Mouse (Mus musculus): ENCODE results near the gene 4930590J08Rik. TPM values are rescaled to one million over a fixed set of nuclear protein-coding genes. Genes with fewer than 3 reads are reported as not detected.
"Not testable (repeated sequence)": the region's sequence is repeated elsewhere in the genome, so short reads cannot be mapped to it uniquely, and the experiment has no call there.

The 4930590J08Rik gene
- polyA plus RNA-seq, 1 experiment from 2014 or later = 0.72 TPM

GRCm38 (mm10) chr6:91914011-91914410 is 11.4 kb downstream of the 4930590J08Rik start:
- Histone ChIP-seq H3K4me2 (ENCODE audit: low read length) (no peak overlapping the region), H3K27me3 (ENCODE audit: control insufficient read depth, insufficient read depth, low read length) (no peaks in the 10 kb centered on the region), H3K9me3 (ENCODE audit: control insufficient read depth, low read length) (no peaks in the 10 kb centered on the region), H3K4me1 (ENCODE audit: control insufficient read depth in 2 of 2, insufficient read depth in 2 of 2, low read length in 2 of 2) (peaks cover 0 to 2% of the 10 kb centered on the region in 2 experiments; a peak in 1 of 4 replicates), H3K27ac (replicated peaks in 1 of 2; ENCODE audit: control insufficient read depth in 1 of 2, insufficient read depth in 1 of 2, low read depth in 2 of 2, low read length in 2 of 2) (no peak overlapping the region), H3K4me3 (ENCODE audit: control insufficient read depth in 1 of 2, insufficient read depth in 1 of 2, low read depth in 1 of 2, low read length in 2 of 2) (no peak overlapping the region), H3K36me3 (ENCODE audit: control insufficient read depth, insufficient read depth, low read length) (no peaks in the 10 kb centered on the region), H3K9ac (ENCODE audit: low read length) (no peak overlapping the region)
- ATAC-seq (ENCODE audit: insufficient number of reproducible peaks, insufficient read depth, low FRiP score, low read depth) = no peak
- 87% methylated on average over 10 of the region's 10 CpGs for WGBS

DNA sequence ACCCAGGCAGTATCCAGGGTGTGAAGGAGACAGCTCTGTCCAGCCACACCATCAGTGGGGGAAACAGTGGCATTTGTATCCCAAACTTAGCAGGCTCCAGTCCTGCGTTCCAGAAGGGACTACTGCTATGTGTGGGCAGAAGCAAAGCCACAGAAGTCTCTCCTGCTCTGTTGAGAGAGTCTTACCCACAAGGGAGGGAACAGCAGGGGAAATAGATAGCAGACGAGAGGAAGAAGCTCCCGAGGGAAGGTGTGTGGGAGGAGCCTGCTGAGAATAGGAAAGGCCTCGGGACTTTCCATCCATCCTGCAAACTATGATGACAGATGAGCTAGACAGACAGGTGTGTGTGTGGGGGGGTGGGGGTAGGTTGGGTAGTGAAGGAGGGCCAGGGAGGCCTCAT is 14.7 kb downstream of the 4930590J08Rik start:
- H3K4me2 ChIP-seq (ENCODE audit: low read length) = no peak overlapping the region
- no peak overlapping the region for H3K27ac ChIP-seq (replicated peaks in 1 of 2; ENCODE audit: control insufficient read depth in 1 of 2, insufficient read depth in 1 of 2, low read depth in 2 of 2, low read length in 2 of 2)
- H3K9ac ChIP-seq (ENCODE audit: low read length) = no peak overlapping the region
- H3K36me3 ChIP-seq (ENCODE audit: control insufficient read depth, insufficient read depth, low read length) = no peaks in the 10 kb centered on the region
- 22% methylated on average over 4 of the region's 4 CpGs for WGBS
- H3K4me3 ChIP-seq (ENCODE audit: control insufficient read depth in 1 of 2, insufficient read depth in 1 of 2, low read depth in 1 of 2, low read length in 2 of 2) = no peak overlapping the region
- H3K4me1 ChIP-seq (ENCODE audit: control insufficient read depth in 2 of 2, insufficient read depth in 2 of 2, low read length in 2 of 2) = peaks cover 0 to 2% of the 10 kb centered on the region in 2 experiments; a peak in 1 of 4 replicates
- H3K9me3 ChIP-seq (ENCODE audit: control insufficient read depth, low read length) = no peaks in the 10 kb centered on the region
- H3K27me3 ChIP-seq (ENCODE audit: control insufficient read depth, insufficient read depth, low read length) = no peaks in the 10 kb centered on the region
- no peak for ATAC-seq (ENCODE audit: insufficient number of reproducible peaks, insufficient read depth, low FRiP score, low read depth)

- H3K27ac ChIP-seq (replicated peaks in 1 of 2; ENCODE audit: control insufficient read depth in 1 of 2, insufficient read depth in 1 of 2, low read depth in 2 of 2, low read length in 2 of 2) = no peak overlapping the region
- peaks cover 0 to 2% of the 10 kb centered on the region in 2 experiments; a peak in 1 of 4 replicates for H3K4me1 ChIP-seq (ENCODE audit: control insufficient read depth in 2 of 2, insufficient read depth in 2 of 2, low read length in 2 of 2)
- H3K9me3 ChIP-seq (ENCODE audit: control insufficient read depth, low read length) = no peaks in the 10 kb centered on the region
- H3K4me2 ChIP-seq (ENCODE audit: low read length) = no peak overlapping the region
- no peak overlapping the region for H3K4me3 ChIP-seq (ENCODE audit: control insufficient read depth in 1 of 2, insufficient read depth in 1 of 2, low read depth in 1 of 2, low read length in 2 of 2)
- no peak overlapping the region for H3K9ac ChIP-seq (ENCODE audit: low read length)
- no peaks in the 10 kb centered on the region for H3K27me3 ChIP-seq (ENCODE audit: control insufficient read depth, insufficient read depth, low read length)
- 76% methylated on average over 11 of the region's 11 CpGs for WGBS
- no peak for ATAC-seq (ENCODE audit: insufficient number of reproducible peaks, insufficient read depth, low FRiP score, low read depth)
- no peaks in the 10 kb centered on the region for H3K36me3 ChIP-seq (ENCODE audit: control insufficient read depth, insufficient read depth, low read length)
Measured at GRCm38 (mm10) chr6:91917716-91918115, 15.1 kb downstream of the 4930590J08Rik start.

- no peak overlapping the region for H3K27ac ChIP-seq (replicated peaks in 1 of 2; ENCODE audit: control insufficient read depth in 1 of 2, insufficient read depth in 1 of 2, low read depth in 2 of 2, low read length in 2 of 2)
- no peak for ATAC-seq (ENCODE audit: insufficient number of reproducible peaks, insufficient read depth, low FRiP score, low read depth)
- WGBS = 56% methylated on average over 5 of the region's 5 CpGs
Measured at GRCm38 (mm10) chr6:91931231-91931630, 28.6 kb downstream of the 4930590J08Rik start.

DNA sequence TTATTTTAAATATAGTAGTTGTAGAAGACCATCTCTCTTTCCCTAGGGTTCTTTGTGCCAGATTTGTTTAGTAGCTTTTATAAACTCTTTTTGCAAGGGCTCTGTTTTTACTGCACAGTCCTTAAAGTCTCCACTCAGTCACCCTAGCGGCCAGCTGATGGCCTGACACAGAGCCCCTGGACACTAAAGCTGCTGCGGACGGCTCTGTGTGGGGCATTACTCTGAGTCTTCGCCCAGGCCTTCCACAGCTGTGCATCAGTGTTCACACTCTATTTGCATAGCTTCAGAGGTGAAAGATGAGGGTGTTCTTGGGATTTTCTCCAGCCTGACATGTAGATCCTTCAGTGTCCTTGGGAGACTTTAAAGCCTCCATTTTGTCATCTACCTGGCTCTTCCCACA is 35.9 kb downstream of the 4930590J08Rik start:
- Histone ChIP-seq H3K4me3 (ENCODE audit: control insufficient read depth in 1 of 2, insufficient read depth in 1 of 2, low read depth in 1 of 2, low read length in 2 of 2) (no peak overlapping the region), H3K9me3 (ENCODE audit: control insufficient read depth, low read length) (0 out of 2 replicates have a peak, but pooled peaks cover 2% of the 10 kb centered on the region), H3K4me2 (ENCODE audit: low read length) (no peak overlapping the region), H3K27ac (replicated peaks in 1 of 2; ENCODE audit: control insufficient read depth in 1 of 2, insufficient read depth in 1 of 2, low read depth in 2 of 2, low read length in 2 of 2) (no peak overlapping the region), H3K9ac (ENCODE audit: low read length) (no peak overlapping the region), H3K4me1 (ENCODE audit: control insufficient read depth in 2 of 2, insufficient read depth in 2 of 2, low read length in 2 of 2) (peaks cover 0 to 2% of the 10 kb centered on the region in 2 experiments; a peak in 2 of 4 replicates), H3K36me3 (ENCODE audit: control insufficient read depth, insufficient read depth, low read length) (no peaks in the 10 kb centered on the region), H3K27me3 (ENCODE audit: control insufficient read depth, insufficient read depth, low read length) (no peaks in the 10 kb centered on the region; the same call in 1 of the 2 replicates)
- WGBS = 56% methylated on average over 4 of the region's 4 CpGs
- ATAC-seq (ENCODE audit: insufficient number of reproducible peaks, insufficient read depth, low FRiP score, low read depth) = no peak

More at GRCm38 (mm10) chr6:91931231-91931630, 28.6 kb downstream of the 4930590J08Rik start:
- peaks cover 0 to 3% of the 10 kb centered on the region in 2 experiments; a peak in 2 of 4 replicates for H3K4me1 ChIP-seq (ENCODE audit: control insufficient read depth in 2 of 2, insufficient read depth in 2 of 2, low read length in 2 of 2)
- H3K36me3 ChIP-seq (ENCODE audit: control insufficient read depth, insufficient read depth, low read length) = no peaks in the 10 kb centered on the region
- no peak overlapping the region for H3K9ac ChIP-seq (ENCODE audit: low read length)
- H3K4me3 ChIP-seq (ENCODE audit: control insufficient read depth in 1 of 2, insufficient read depth in 1 of 2, low read depth in 1 of 2, low read length in 2 of 2) = no peak overlapping the region
- no peaks in the 10 kb centered on the region for H3K27me3 ChIP-seq (ENCODE audit: control insufficient read depth, insufficient read depth, low read length)
- H3K4me2 ChIP-seq (ENCODE audit: low read length) = no peak overlapping the region
- H3K9me3 ChIP-seq (ENCODE audit: control insufficient read depth, low read length) = no peaks in the 10 kb centered on the region

DNA sequence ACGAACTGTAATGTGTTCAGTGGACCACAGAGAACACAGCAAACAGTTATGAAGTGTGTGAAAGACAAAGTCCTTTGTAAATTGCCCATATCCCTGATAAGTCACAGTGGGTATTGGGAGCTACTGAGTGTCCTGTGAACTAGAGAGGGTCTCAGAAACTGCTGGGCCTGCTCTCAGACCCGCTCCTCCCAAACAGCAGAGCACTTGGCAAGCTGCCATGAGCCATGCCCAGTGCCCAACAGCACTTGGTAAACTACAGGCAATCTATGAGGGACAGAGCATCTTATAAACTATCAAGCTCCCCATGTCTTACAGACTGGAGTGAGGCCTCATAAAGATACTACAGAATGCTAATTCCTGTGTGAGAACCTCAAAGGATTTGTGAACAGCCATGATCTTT is 45.8 kb downstream of the 4930590J08Rik start:
- Histone ChIP-seq H3K27me3 (ENCODE audit: control insufficient read depth, insufficient read depth, low read length) (no peaks in the 10 kb centered on the region), H3K4me1 (ENCODE audit: control insufficient read depth in 2 of 2, insufficient read depth in 2 of 2, low read length in 2 of 2) (no peaks in the 10 kb centered on the region), H3K4me2 (ENCODE audit: low read length) (no peak overlapping the region), H3K27ac (replicated peaks in 1 of 2; ENCODE audit: control insufficient read depth in 1 of 2, insufficient read depth in 1 of 2, low read depth in 2 of 2, low read length in 2 of 2) (no peak overlapping the region), H3K9me3 (ENCODE audit: control insufficient read depth, low read length) (no peaks in the 10 kb centered on the region), H3K9ac (ENCODE audit: low read length) (no peak overlapping the region), H3K4me3 (ENCODE audit: control insufficient read depth in 1 of 2, insufficient read depth in 1 of 2, low read depth in 1 of 2, low read length in 2 of 2) (no peak overlapping the region), H3K36me3 (ENCODE audit: control insufficient read depth, insufficient read depth, low read length) (no peaks in the 10 kb centered on the region)
- WGBS = 64% methylated on average over 2 of the region's 2 CpGs
- no peak for ATAC-seq (ENCODE audit: insufficient number of reproducible peaks, insufficient read depth, low FRiP score, low read depth)

- not testable (repeated sequence) for ATAC-seq (ENCODE audit: insufficient number of reproducible peaks, insufficient read depth, low FRiP score, low read depth); H3K36me3 ChIP-seq (ENCODE audit: control insufficient read depth, insufficient read depth, low read length); H3K4me1 ChIP-seq (ENCODE audit: control insufficient read depth in 2 of 2, insufficient read depth in 2 of 2, low read length in 2 of 2); H3K9me3 ChIP-seq (ENCODE audit: control insufficient read depth, low read length); H3K4me3 ChIP-seq (ENCODE audit: control insufficient read depth in 1 of 2, insufficient read depth in 1 of 2, low read depth in 1 of 2, low read length in 2 of 2); H3K27me3 ChIP-seq (ENCODE audit: control insufficient read depth, insufficient read depth, low read length); H3K9ac ChIP-seq (ENCODE audit: low read length); H3K27ac ChIP-seq (replicated peaks in 1 of 2; ENCODE audit: control insufficient read depth in 1 of 2, insufficient read depth in 1 of 2, low read depth in 2 of 2, low read length in 2 of 2); H3K4me2 ChIP-seq (ENCODE audit: low read length)
- WGBS = 33% methylated on average over 2 of the region's 8 CpGs
Measured at GRCm38 (mm10) chr6:91958015-91958414, 55.4 kb downstream of the 4930590J08Rik start.
